Mouse (Mus musculus) thymus, adult 2 months (tissue): ENCODE data around the gene Tmem171. TPM values are rescaled to one million over a fixed set of nuclear protein-coding genes. Genes with fewer than 3 reads are reported as not detected.

Experiments used
- DNase-seq: peaks from one replicate; pipeline ENCODE4 v3.0.0; 2021
- H3K27ac ChIP-seq: fragments of 200-500 bp; 2 replicates; pipeline ENCODE4 v1.5.1; 2012; ENCODE audit warnings: low read length, control low read depth; ENCODE audit not compliant: control insufficient read depth, insufficient read depth
- H3K27me3 ChIP-seq: fragments of 200-500 bp; 2 replicates; pipeline ENCODE4 v1.6.1; 2012; ENCODE audit warnings: mild to moderate bottlenecking, low read length, moderate library complexity, mixed read lengths; ENCODE audit not compliant: control insufficient read depth, insufficient read depth
- H3K36me3 ChIP-seq: fragments of 200-500 bp; 2 replicates; pipeline ENCODE4 v1.6.1; 2012; ENCODE audit warnings: mild to moderate bottlenecking, low read length, moderate library complexity; ENCODE audit not compliant: control insufficient read depth, insufficient read depth
- H3K4me1 ChIP-seq: fragments of 200-500 bp; replicated peaks from 2 replicates; pipeline ENCODE4 v1.6.1; 2012; ENCODE audit warnings: low read length; ENCODE audit not compliant: control insufficient read depth, insufficient read depth
- H3K4me3 ChIP-seq: fragments of 200-500 bp; 2 replicates; pipeline ENCODE4 v1.5.1; 2012; ENCODE audit warnings: mild to moderate bottlenecking, low read length, control low read depth, moderate library complexity; ENCODE audit not compliant: control insufficient read depth, insufficient read depth
- CTCF ChIP-seq: fragments of 200-500 bp; IDR thresholded peaks from 2 replicates; pipeline ENCODE4 v1.5.1; 2012; ENCODE audit warnings: mild to moderate bottlenecking, control low read depth, low read length, moderate library complexity, borderline replicate concordance; ENCODE audit not compliant: control insufficient read depth, poor library complexity, insufficient read depth; ENCODE audit errors: extremely low read depth
- POLR2A ChIP-seq: fragments of 200-500 bp; IDR thresholded peaks from 2 replicates; pipeline ENCODE4 v1.6.1; 2012; ENCODE audit warnings: mild to moderate bottlenecking, low read length, control low read depth, moderate library complexity; ENCODE audit not compliant: control insufficient read depth, poor library complexity, insufficient read depth; ENCODE audit errors: extremely low read depth
- WGBS: fragments of 180-500 bp; shearing (Covaris S2); methylation state at CpG from one replicate; pipeline ENCODE4 v1.1.7; 2018; 5-methylcytosine and 5-hydroxymethylcytosine counted together
- polyA plus RNA-seq: library from polyadenylated mRNA; depleted of rRNA; stranded (reverse); fragments of >200 nt; gene quantifications from 2 replicates; pipeline ENCODE4 v1.2.3, GENCODE M21; 2012

The Tmem171 gene
- polyA plus RNA-seq, 1 experiment: 0.80 TPM

- DNase-seq: no peak
- no peak overlapping the region for H3K4me3 ChIP-seq
- 73% methylated on average over 8 of the region's 8 CpGs for WGBS
- no peaks in the 10 kb centered on the region for H3K27me3 ChIP-seq
- H3K4me1 ChIP-seq: no peaks in the 10 kb centered on the region
- H3K27ac ChIP-seq: no peak overlapping the region
- H3K36me3 ChIP-seq: no peaks in the 10 kb centered on the region
- TF ChIP-seq CTCF (no peak), POLR2A (no peak)
Measured at GRCm38 (mm10) chr13:98703786-98704185, 9.2 kb upstream of the Tmem171 start.

- no peak overlapping the region for H3K4me3 ChIP-seq
- no peak for TF ChIP-seq CTCF
- no peak for TF ChIP-seq POLR2A
- H3K27me3 ChIP-seq: no peaks in the 10 kb centered on the region
- DNase-seq: no peak
- no peaks in the 10 kb centered on the region for H3K36me3 ChIP-seq
- no peaks in the 10 kb centered on the region for H3K4me1 ChIP-seq
- H3K27ac ChIP-seq: no peak overlapping the region
- WGBS: 95% methylated on average over 8 of the region's 8 CpGs
Measured at GRCm38 (mm10) chr13:98702361-98702760, 7.7 kb upstream of the Tmem171 start.

DNA sequence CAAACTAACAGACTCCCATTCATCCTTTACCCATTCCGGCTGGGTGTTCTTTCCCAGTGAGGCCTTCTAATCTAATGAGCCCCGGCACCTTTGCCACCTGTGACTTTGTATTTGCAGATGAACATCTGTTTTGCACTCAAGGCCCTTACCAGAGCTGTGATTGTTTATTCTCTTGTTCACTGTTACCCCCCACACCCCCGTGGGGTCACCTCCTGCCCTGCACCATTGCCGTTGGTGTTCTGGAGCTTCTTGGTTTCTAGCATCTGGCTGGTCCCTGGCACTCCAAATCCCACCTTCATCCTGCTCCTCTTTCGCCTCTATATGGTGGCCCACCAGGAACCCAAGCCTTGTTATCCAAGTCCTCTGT lies 6.7 kb upstream of the Tmem171 start:
- no peak for TF ChIP-seq POLR2A
- TF ChIP-seq CTCF: no peak
- Histone ChIP-seq H3K27ac (no peak overlapping the region), H3K27me3 (no peaks in the 10 kb centered on the region), H3K36me3 (no peaks in the 10 kb centered on the region), H3K4me1 (no peaks in the 10 kb centered on the region), H3K4me3 (no peak overlapping the region)
- 90% methylated on average over 5 of the region's 5 CpGs for WGBS
- DNase-seq: no peak

GRCm38 (mm10) chr13:98700661-98701308 lies 6.2 kb upstream of the Tmem171 start:
- WGBS: 78% methylated on average over 10 of the region's 10 CpGs
- no peaks in the 10 kb centered on the region for H3K27me3 ChIP-seq
- no peak overlapping the region for H3K27ac ChIP-seq
- no peaks in the 10 kb centered on the region for H3K36me3 ChIP-seq
- H3K4me1 ChIP-seq: no peaks in the 10 kb centered on the region
- TF ChIP-seq CTCF: no peak
- TF ChIP-seq POLR2A: no peak
- no peak for DNase-seq
- no peak overlapping the region for H3K4me3 ChIP-seq

DNA sequence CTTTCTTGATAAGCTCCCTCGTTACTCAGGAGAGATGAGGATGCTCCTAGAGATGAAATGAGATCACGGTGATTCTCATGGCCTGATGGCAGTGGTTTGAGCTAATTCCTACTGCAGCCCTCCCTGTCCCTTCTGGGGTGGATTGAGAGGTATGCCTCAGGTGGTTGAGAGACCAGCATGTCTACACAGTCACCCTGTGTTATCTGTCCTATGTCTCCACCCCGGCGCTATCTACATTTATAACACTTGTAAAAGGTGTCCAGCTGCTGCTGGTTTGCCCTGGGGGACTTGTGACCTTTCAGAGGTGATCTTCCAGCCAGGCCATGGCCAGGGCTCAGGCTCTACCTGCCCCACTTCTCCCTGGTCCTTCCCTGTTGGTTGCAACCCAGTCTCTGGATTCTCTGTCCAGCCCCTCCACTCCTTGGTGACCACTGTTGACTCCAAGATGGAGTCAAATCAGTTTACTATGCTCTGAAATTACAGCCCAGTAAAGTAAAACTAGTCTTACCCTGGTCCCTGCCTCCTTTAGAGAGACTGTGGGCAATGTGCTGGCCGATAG lies 5.4 kb upstream of the Tmem171 start:
- H3K27me3 ChIP-seq: no peaks in the 10 kb centered on the region; the same call in 1 of the 2 replicates
- no peak for DNase-seq
- WGBS: 94% methylated on average over 5 of the region's 5 CpGs
- H3K4me3 ChIP-seq: no peak overlapping the region
- H3K27ac ChIP-seq: no peak overlapping the region
- no peaks in the 10 kb centered on the region for H3K4me1 ChIP-seq
- no peak for TF ChIP-seq POLR2A
- no peak for TF ChIP-seq CTCF
- H3K36me3 ChIP-seq: no peaks in the 10 kb centered on the region

DNA sequence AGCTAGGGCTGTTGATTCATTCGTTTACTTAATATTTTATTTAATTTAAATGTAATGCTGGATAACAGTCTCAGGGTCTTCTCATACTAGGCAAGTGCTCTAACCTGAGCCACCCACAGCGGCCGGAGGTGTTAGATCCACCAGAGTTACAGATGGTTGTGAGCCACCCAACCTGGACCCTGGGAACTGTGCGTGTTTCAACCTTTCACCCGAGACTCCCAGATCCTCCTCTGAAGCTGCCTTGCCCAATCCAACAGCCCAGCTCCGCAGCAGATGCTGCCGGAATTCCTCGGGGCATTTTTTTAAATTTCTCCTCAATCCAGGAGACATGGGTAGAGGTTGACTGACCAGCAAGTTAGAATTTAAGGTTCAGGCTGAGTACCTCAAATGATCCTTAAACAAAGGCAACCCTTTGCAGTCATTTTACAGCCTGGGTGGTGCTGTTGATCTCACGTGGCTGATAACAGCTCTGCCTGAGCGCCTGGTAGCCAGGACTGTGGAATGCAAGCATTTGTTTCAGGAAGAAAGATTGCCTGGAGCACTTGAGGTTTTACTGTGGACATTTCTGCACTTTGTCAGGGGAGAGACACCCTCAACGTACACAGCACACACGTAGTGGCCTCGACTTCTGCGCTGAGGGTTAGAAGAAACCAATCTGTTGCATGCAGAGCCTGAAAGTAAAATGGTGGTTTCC lies 4.6 kb upstream of the Tmem171 start:
- DNase-seq: no peak
- Histone ChIP-seq H3K27ac (no peak overlapping the region), H3K4me3 (no peak overlapping the region), H3K27me3 (no peaks in the 10 kb centered on the region; the same call in 1 of the 2 replicates), H3K4me1 (no peaks in the 10 kb centered on the region), H3K36me3 (no peaks in the 10 kb centered on the region)
- 87% methylated on average over 14 of the region's 14 CpGs for WGBS
- TF ChIP-seq POLR2A (no peak), CTCF (no peak)
